Mouse (Mus musculus) limb, embryonic 10.5 days (tissue): ENCODE results near the gene Aen. TPM values are rescaled to one million over a fixed set of nuclear protein-coding genes. Genes with fewer than 3 reads are reported as not detected.
A peak's percentile ranks its signal among the peaks of the same experiment; 100 is the strongest.

Source experiments
- DNase-seq: peaks from one replicate; pipeline ENCODE4 v3.0.0-alpha.2; 2017; ENCODE audit warnings: low spot score
- H3K27ac ChIP-seq: fragments of 300-500 bp; sonication (generic); 2 replicates; pipeline ENCODE4 v1.5.1; 2016; ENCODE audit warnings: mild to moderate bottlenecking
- H3K27me3 ChIP-seq: fragments of 300-500 bp; sonication (generic); 2 replicates; pipeline ENCODE4 v1.6.1; 2016; ENCODE audit warnings: low read depth, mild to moderate bottlenecking; ENCODE audit not compliant: poor library complexity, severe bottlenecking
- H3K36me3 ChIP-seq: fragments of 300-500 bp; sonication (generic); 2 replicates; pipeline ENCODE4 v1.6.1; 2016; ENCODE audit warnings: mild to moderate bottlenecking, moderate library complexity
- H3K4me1 ChIP-seq: fragments of 300-500 bp; sonication (generic); 2 replicates; pipeline ENCODE4 v1.6.1; 2016
- H3K4me3 ChIP-seq: fragments of 300-500 bp; sonication (generic); 2 replicates; pipeline ENCODE4 v1.5.1; 2016; ENCODE audit warnings: mild to moderate bottlenecking, moderate library complexity
- H3K9me3 ChIP-seq: fragments of 300-500 bp; sonication (generic); replicated peaks from 2 replicates; pipeline ENCODE4 v1.6.1; 2016; ENCODE audit warnings: mild to moderate bottlenecking
- WGBS: fragments of 180-500 bp; shearing (Covaris S2); methylation state at CpG from one replicate; pipeline ENCODE4 v1.1.7; 2016; 5-methylcytosine and 5-hydroxymethylcytosine counted together
- polyA plus RNA-seq: library from polyadenylated mRNA; unstranded; fragments of >200 nt; fragmentation: Nextera tagmentation; extraction: Ambion mirVana; gene quantifications from 2 replicates; pipeline ENCODE4 v1.2.1, GENCODE M21; 2016

Gene Aen
- polyA plus RNA-seq, 1 experiment from 2014 or later, result 59.5 TPM

DNA sequence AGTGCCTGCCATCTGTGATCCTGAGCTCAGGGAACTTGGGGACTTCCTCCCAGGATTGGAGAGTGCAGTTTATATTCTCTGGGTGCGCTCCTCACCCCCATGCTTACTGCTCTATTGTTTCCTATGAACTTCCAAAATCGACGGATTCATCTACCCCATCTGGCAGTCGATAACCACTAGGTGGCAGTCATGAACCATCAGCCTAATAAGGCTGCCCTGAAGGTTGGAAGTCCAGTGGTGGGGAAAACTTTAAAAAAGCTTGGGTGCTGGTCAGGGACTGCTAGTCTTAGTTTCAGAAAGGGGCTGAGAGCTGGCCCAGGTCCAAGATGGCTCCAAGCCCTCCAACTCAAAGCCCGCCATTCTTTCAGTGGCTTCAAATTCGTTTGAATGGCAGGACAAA, 28.6 kb downstream of the Aen start:
- no peaks in the 10 kb centered on the region for H3K4me1 ChIP-seq
- DNase-seq, result peak; percentile 81
- no peaks in the 10 kb centered on the region for H3K36me3 ChIP-seq
- no peak overlapping the region for H3K27ac ChIP-seq
- H3K9me3 ChIP-seq, result no peaks in the 10 kb centered on the region
- no peak overlapping the region for H3K4me3 ChIP-seq
- peaks cover 9% of the 10 kb centered on the region; the same call in 1 of the 2 replicates for H3K27me3 ChIP-seq
- 16% methylated on average over 6 of the region's 6 CpGs for WGBS

DNA sequence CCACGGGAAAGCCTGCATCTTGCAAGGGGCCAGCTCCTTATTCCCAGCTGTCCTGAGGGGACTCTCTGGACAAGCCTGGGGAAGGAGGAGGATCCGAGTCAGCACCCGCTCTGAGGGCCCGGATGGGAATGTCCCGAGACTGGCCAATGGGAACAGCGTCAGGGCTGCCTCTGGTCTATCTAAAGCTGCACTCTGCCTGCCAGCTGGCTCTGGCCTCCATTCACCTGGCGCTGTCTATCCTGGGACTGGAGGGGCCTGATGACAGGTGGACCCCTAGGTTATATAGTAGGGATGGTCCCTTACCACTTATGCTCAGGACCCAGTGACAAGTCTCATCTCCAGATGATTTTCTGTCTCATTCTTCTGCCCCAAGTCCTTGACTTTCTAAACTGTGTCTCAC, 29.1 kb downstream of the Aen start:
- WGBS, result 74% methylated on average over 7 of the region's 7 CpGs
- Histone ChIP-seq H3K27ac (no peak overlapping the region), H3K4me3 (no peak overlapping the region), H3K9me3 (no peaks in the 10 kb centered on the region), H3K27me3 (peaks cover 9% of the 10 kb centered on the region; the same call in 1 of the 2 replicates), H3K36me3 (no peaks in the 10 kb centered on the region), H3K4me1 (no peaks in the 10 kb centered on the region)
- no peak for DNase-seq

DNA sequence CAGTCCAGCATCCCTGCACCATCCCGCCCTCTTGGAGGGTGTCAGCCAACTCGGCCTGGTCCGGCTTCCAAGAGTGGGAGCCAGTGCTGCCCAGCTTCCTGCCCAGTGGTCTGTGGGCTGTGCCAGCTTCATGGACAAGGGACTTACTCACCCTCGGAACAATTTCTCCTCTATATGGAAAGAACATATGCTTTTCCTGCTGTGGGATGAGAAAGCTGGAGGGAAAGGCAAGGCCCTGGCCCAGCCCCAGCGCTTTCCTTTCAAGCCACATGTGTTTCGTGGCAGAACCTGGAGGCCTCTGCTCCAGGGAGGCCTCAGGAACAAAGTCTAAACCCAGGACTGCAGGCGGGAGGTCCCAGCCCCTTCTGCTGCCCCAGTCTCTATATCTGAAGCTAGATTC, 30.0 kb downstream of the Aen start:
- 85% methylated on average over 7 of the region's 7 CpGs for WGBS
- Histone ChIP-seq H3K27me3 (peaks cover 9% of the 10 kb centered on the region; the same call in 1 of the 2 replicates), H3K27ac (no peak overlapping the region)

DNA sequence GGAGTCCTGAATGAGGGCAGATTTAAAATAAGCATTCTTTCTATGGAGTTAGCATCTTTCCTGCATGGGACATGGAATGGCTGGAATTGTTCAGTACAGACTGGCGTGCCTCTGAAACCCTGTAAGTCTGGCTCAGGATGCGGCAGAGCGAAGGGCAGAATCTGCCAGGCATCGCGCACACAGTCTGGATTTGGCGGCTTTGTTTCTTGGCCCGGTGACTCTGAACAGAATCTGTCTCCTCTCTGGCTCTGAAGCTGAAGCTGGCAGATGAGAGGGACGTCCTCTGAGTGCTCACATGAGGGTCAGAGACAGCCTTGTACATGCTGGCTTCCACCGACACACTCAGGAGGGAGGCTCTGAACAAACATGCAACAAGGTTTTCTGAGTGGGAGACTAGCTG, 30.5 kb downstream of the Aen start:
- no peaks in the 10 kb centered on the region for H3K36me3 ChIP-seq
- no peaks in the 10 kb centered on the region for H3K9me3 ChIP-seq
- 81% methylated on average over 9 of the region's 9 CpGs for WGBS
- no peaks in the 10 kb centered on the region for H3K4me1 ChIP-seq
- peaks cover 9% of the 10 kb centered on the region; the same call in 1 of the 2 replicates for H3K27me3 ChIP-seq
- H3K27ac ChIP-seq, result no peak overlapping the region
- no peak overlapping the region for H3K4me3 ChIP-seq
- DNase-seq, result no peak

More for the DNA sequence above, 30.0 kb downstream of the Aen start:
- H3K4me1 ChIP-seq, result no peaks in the 10 kb centered on the region
- no peak overlapping the region for H3K4me3 ChIP-seq
- DNase-seq, result no peak
- H3K9me3 ChIP-seq, result no peaks in the 10 kb centered on the region
- no peaks in the 10 kb centered on the region for H3K36me3 ChIP-seq

DNA sequence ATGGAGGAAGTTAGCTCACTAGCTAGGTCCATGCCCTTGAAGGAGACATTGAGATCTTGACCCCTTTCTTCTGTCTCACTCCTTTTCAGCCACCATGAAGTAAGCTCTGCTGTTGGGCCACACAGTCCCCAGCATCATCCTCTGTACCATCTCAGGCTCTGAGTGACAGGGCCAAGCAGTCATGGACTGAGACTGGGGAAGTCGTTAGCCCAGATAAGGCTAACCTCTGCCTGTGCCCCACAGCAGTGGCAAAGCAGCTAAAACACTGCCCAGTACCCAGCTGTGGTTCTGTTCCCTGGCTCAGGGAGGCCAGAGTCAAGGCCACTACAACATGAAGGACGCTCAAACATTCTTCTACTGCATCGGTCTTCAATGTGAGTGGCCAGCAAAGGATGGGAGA, 31.6 kb downstream of the Aen start:
- Histone ChIP-seq H3K4me1 (no peaks in the 10 kb centered on the region), H3K27ac (no peak overlapping the region), H3K27me3 (peaks cover 9% of the 10 kb centered on the region; the same call in 1 of the 2 replicates), H3K9me3 (no peaks in the 10 kb centered on the region), H3K36me3 (no peaks in the 10 kb centered on the region), H3K4me3 (no peak overlapping the region)
- WGBS, result 79% methylated on average over 3 of the region's 3 CpGs
- DNase-seq, result no peak

DNA sequence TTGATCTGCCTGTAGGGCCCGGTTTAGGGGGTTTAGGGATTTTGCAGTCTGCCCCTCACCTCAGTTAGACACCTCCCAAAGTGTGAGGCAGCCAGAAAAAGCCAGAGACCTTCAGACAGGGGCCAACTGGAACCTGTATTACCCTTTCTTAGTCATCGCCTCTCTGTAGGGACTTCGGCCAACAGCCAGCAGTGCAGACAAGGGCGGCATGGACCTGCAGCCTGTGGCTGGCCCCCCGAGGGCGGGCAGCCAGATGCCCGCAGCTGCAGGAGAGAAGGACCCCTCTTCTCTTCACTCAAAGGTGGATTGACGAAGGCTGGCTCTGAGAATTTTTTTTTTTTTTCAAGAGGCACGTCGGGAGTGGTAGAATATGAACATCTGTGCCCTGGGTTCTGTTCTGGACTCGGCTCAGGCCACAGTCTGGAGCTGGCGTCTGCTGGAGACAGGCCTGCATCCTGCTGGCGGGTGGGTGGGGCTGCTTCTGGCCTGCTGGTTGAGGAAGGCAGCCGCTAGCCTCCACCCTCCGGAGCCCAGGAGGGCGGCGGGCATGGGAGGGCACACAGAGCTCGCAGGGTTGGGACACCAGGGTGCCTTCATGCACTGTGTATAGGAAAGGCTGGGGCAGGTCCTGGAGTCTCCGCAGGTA, 43.4 kb downstream of the Aen start:
- Histone ChIP-seq H3K4me3 (no peak overlapping the region), H3K27me3 (no peaks in the 10 kb centered on the region), H3K36me3 (no peaks in the 10 kb centered on the region), H3K9me3 (no peaks in the 10 kb centered on the region), H3K4me1 (no peaks in the 10 kb centered on the region), H3K27ac (0 out of 2 replicates have a peak overlapping the region, but pooled peaks have one; percentile 4)
- WGBS, result 65% methylated on average over 19 of the region's 19 CpGs
- DNase-seq, result no peak

DNA sequence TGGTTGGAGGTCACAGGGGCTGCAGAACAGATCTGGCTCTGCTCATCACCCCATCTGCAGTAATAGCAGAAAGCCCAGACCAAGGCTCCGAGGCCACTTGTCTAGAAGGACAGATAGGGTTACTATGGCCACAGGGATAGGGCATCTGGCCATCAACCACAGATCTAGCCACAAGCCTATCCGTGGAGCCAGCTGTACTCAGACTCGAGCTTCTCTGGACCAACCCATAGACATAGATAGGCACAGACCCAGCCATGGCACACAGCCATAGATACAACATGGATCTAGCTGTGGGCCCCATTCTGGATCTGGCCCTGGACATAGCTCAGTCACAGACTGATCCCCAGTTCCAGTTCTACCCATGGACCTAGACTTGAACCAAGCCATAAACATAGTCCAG, 45.3 kb downstream of the Aen start:
- peaks cover under 1% of the 10 kb centered on the region; the same call in 1 of the 2 replicates for H3K27me3 ChIP-seq
- DNase-seq, result no peak
- no peak overlapping the region for H3K4me3 ChIP-seq
- 89% methylated on average over 3 of the region's 3 CpGs for WGBS
- no peaks in the 10 kb centered on the region for H3K9me3 ChIP-seq
- H3K36me3 ChIP-seq, result no peaks in the 10 kb centered on the region
- H3K4me1 ChIP-seq, result no peaks in the 10 kb centered on the region
- H3K27ac ChIP-seq, result no peak overlapping the region

DNA sequence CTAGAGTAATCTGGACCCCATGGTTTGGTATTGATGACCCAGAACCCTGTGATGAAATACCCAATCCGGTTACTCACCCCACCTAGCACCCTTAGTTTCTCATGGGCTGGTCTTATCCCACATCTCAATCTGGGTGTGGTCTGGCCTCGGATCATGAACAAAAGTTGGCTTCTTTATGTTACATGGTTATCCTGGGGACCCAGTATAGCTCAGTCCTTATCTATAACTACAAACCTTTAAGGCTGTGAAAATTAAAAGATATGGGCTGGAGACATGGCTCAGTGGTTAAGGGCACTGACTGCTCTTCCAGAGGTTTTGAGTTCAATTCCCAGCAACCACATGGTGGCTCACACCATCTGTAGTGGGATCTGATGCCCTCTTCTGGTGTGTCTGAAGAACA, 46.9 kb downstream of the Aen start:
- no peaks in the 10 kb centered on the region for H3K36me3 ChIP-seq
- no peaks in the 10 kb centered on the region for H3K4me1 ChIP-seq
- DNase-seq, result no peak
- no peak overlapping the region for H3K4me3 ChIP-seq
- peaks cover 3% of the 10 kb centered on the region; the same call in 1 of the 2 replicates for H3K27me3 ChIP-seq
- WGBS, result 92% methylated on average over 2 of the region's 2 CpGs
- H3K9me3 ChIP-seq, result no peaks in the 10 kb centered on the region
- no peak overlapping the region for H3K27ac ChIP-seq

DNA sequence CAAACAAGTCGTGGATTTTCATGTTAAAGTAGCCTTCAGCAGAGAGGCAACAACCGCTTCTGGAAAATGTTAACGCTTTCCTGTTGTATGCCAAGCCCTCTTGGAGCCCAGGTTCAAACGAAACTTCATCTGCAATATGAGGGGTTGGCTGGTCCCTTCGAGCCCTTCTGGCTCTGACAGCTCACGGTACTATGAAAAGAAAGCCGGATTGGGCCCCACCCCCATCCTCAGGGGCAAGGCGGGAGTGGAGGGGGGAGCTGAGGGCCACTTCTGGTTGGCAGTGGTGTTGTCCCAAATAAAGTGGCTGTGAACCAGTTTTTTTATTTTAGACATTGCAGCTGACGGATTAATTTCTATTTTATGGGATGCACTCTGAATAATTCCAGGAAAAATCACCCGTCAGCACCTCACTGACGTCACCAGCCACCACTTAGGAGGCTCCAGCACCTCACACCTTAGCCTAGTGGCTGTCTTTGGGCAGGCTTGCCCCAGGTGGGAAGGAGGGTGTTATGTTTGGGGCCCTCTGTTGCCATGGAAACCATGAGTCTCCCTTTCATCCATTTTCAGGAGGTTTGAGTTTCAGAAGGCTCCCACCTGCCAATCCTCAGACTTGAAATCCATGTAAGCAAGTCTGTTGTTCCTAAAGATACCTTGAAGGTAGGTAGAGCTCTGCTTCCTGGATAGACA, 58.4 kb downstream of the Aen start:
- 26% methylated on average over 11 of the region's 11 CpGs for WGBS

DNA sequence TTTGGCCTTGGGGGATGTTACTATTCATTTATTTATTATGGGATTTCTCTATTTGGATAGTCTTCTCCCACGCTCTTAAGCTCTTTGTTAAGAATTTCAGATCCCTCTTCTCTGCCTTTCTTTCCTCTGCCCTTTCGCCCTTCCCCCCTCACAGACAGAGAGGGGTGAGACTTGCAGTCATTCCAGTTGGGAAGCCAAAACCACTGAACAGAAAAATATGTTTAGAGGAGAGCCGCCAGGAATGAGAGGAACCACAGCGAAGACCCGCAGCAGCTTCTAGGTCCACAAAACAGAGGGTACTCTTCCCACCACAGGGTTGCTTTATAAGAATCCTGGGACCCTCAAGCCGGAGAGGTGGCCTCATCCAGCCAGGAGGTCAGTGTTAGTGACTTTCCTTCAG, 59.0 kb downstream of the Aen start:
- no peak overlapping the region for H3K27ac ChIP-seq
- H3K27me3 ChIP-seq, result no peaks in the 10 kb centered on the region
- 87% methylated on average over 6 of the region's 6 CpGs for WGBS
- H3K4me3 ChIP-seq, result no peak overlapping the region
- peaks cover 30% of the 10 kb centered on the region for H3K4me1 ChIP-seq
- DNase-seq, result no peak
- H3K9me3 ChIP-seq, result no peaks in the 10 kb centered on the region
- no peaks in the 10 kb centered on the region for H3K36me3 ChIP-seq

More for the DNA sequence above, 58.4 kb downstream of the Aen start:
- Histone ChIP-seq H3K9me3 (no peaks in the 10 kb centered on the region), H3K4me3 (0 out of 2 replicates have a peak overlapping the region, but pooled peaks have one; percentile 16), H3K36me3 (no peaks in the 10 kb centered on the region), H3K27ac (0 out of 2 replicates have a peak overlapping the region, but pooled peaks have one; percentile 28), H3K4me1 (peaks cover 26% of the 10 kb centered on the region), H3K27me3 (no peaks in the 10 kb centered on the region)
- DNase-seq, result peak; percentile 39

DNA sequence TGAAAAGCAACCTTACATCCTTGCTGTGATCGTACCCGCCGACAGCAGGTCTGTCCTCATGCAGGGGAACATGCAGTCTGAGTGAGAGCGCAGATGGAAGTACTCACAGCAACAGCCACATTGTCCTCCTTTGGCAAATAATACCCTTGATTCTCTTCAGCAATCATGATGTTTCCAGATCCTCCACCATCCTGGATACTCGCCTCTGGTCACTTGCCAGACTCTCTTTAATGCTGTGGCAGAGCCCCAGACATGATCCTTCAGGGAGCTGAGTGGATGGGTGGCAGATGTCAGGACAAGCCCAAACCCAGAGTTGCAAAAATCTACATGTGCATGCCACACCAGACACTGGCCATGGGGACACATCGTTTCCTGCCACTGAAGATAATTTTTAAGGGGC, 59.4 kb downstream of the Aen start:
- no peak overlapping the region for H3K4me3 ChIP-seq
- DNase-seq, result no peak
- H3K27ac ChIP-seq, result no peak overlapping the region
- no peaks in the 10 kb centered on the region for H3K9me3 ChIP-seq
- no peaks in the 10 kb centered on the region for H3K27me3 ChIP-seq
- no peaks in the 10 kb centered on the region for H3K36me3 ChIP-seq
- 92% methylated on average over 6 of the region's 6 CpGs for whole genome bisulfite sequencing
- peaks cover 30% of the 10 kb centered on the region for H3K4me1 ChIP-seq

DNA sequence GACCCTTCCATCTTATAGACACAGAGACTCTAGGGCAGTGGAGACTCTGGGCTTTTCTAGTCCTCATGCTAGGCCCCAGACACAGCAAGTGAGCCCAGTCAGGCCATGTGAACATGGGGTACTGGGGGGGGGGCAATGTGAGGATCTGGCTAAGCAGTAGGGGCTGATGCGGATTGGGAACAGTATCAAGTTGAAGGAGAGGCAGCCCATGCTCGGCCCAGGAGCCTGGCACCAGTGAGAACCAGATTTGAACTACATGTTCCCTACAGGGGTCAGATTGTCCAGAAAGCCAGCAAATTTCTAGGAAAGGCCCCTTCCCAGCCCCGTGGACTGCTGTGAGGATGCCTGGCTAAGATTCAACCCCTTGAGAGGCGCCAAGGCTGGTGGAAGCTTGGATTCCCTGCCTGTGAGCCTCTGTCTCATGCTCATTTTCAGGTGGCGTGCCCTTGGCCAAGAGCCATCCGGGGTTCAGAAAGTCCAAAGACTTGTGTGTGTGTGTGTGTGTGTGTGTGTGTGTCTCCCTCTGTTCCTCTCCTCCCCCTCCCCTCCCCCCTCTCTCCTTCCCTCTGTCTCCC, 62.9 kb downstream of the Aen start:
- Histone ChIP-seq H3K4me1 (peaks cover 35% of the 10 kb centered on the region), H3K27me3 (no peaks in the 10 kb centered on the region), H3K27ac (peak overlapping the region; percentile 79), H3K4me3 (no peak overlapping the region), H3K9me3 (no peaks in the 10 kb centered on the region), H3K36me3 (no peaks in the 10 kb centered on the region)
- DNase-seq, result no peak
- 66% methylated on average over 6 of the region's 6 CpGs for WGBS
